Mouse (Mus musculus) 3T3-L1 (cell line): ENCODE measurements around the gene Kirrel3.

ENCODE experiments used
- DNase-seq: peaks from one replicate; pipeline ENCODE4 v3.0.0-alpha.2; 2015; ENCODE audit warnings: low read depth, low spot score

The Kirrel3 gene

GRCm38 (mm10) chr9:34884325-34884724 is 398.6 kb downstream of the Kirrel3 start:
- no peak for DNase-seq

GRCm38 (mm10) chr9:34884942-34885341 is 399.2 kb downstream of the Kirrel3 start:
- no peak for DNase-seq

- DNase-seq: peak; percentile 59
Observed at GRCm38 (mm10) chr9:34886746-34887145, 401.1 kb downstream of the Kirrel3 start.

- DNase-seq: peak; percentile 11
Observed at GRCm38 (mm10) chr9:34887196-34887595, 401.5 kb downstream of the Kirrel3 start.

- DNase-seq: no peak
Observed at GRCm38 (mm10) chr9:34888298-34888697, 402.6 kb downstream of the Kirrel3 start.

GRCm38 (mm10) chr9:34901216-34901615 is 415.5 kb downstream of the Kirrel3 start:
- DNase-seq: no peak

- no peak for DNase-seq
Observed at GRCm38 (mm10) chr9:34901888-34902287, 416.2 kb downstream of the Kirrel3 start.

- DNase-seq: no peak
Observed at GRCm38 (mm10) chr9:34905164-34905563, 419.5 kb downstream of the Kirrel3 start.

GRCm38 (mm10) chr9:34908040-34908439 is 422.3 kb downstream of the Kirrel3 start:
- DNase-seq: no peak

- no peak for DNase-seq
Observed at GRCm38 (mm10) chr9:34911838-34912237, 426.1 kb downstream of the Kirrel3 start.

GRCm38 (mm10) chr9:34912273-34912972 is 426.7 kb downstream of the Kirrel3 start:
- no peak for DNase-seq

GRCm38 (mm10) chr9:34912996-34913395 is 427.3 kb downstream of the Kirrel3 start:
- DNase-seq: peak; percentile 78

- DNase-seq: no peak
Observed at GRCm38 (mm10) chr9:34918976-34919375, 433.3 kb downstream of the Kirrel3 start.

- no peak for DNase-seq
Observed at GRCm38 (mm10) chr9:34920116-34920515, 434.4 kb downstream of the Kirrel3 start.

- DNase-seq: peak; percentile 87
Observed at GRCm38 (mm10) chr9:34921941-34922340, 436.2 kb downstream of the Kirrel3 start.

GRCm38 (mm10) chr9:34922716-34923115 is 437.0 kb downstream of the Kirrel3 start:
- DNase-seq: no peak

- no peak for DNase-seq
Observed at GRCm38 (mm10) chr9:34923134-34923931, 437.6 kb downstream of the Kirrel3 start.

- DNase-seq: no peak
Observed at GRCm38 (mm10) chr9:34925616-34926015, 439.9 kb downstream of the Kirrel3 start.

- DNase-seq: no peak
Observed at GRCm38 (mm10) chr9:34930371-34930770, 444.7 kb downstream of the Kirrel3 start.

GRCm38 (mm10) chr9:34938140-34938539 is 452.4 kb downstream of the Kirrel3 start:
- DNase-seq: no peak

- no peak for DNase-seq
Observed at GRCm38 (mm10) chr9:34939621-34940020, 453.9 kb downstream of the Kirrel3 start.

- DNase-seq: peak; percentile 60
Observed at GRCm38 (mm10) chr9:34942122-34942831, 456.6 kb downstream of the Kirrel3 start.
